Mouse (Mus musculus): ENCODE results near the gene Nek6. TPM values are rescaled to one million over a fixed set of nuclear protein-coding genes. Genes with fewer than 3 reads are reported as not detected.

Gene Nek6
- polyA plus RNA-seq (2015; fragmentation: Nextera tagmentation; extraction: Ambion mirVana): 60.8 and 71.4 TPM in 2 replicates

- Histone ChIP-seq H3K9me3 (replicated peaks) (no peaks in the 10 kb centered on the region), H3K4me2 (peak within 1 kb of the TSS; percentile 91), H3K4me3 (peak within 1 kb of the TSS; percentile 88), H3K27me3 (no peaks in the 10 kb centered on the region), H3K27ac (peak within 1 kb of the TSS; percentile 94), H3K9ac (peak within 1 kb of the TSS; percentile 97), H3K4me1 (replicated peaks) (peaks cover 46% of the 10 kb centered on the region), H3K36me3 (no peaks in the 10 kb centered on the region)
- WGBS: under 1% methylated on average over 75 of the region's 90 CpGs
- peak; percentile 81 for ATAC-seq (replicated peaks; ENCODE audit: insufficient number of reproducible peaks, insufficient read depth, low FRiP score, low read depth)
Observed at GRCm38 (mm10) chr2:38511487-38512307, at the start of gene Nek6. Gene Nek6, plus strand, starts transcription at chr2:38511643.

GRCm38 (mm10) chr2:38462323-38462722, 49.1 kb upstream of the Nek6 start:
- no peak overlapping the region for H3K27ac ChIP-seq
- 62% methylated on average over 3 of the region's 3 CpGs for WGBS
- no peaks in the 10 kb centered on the region for H3K9me3 ChIP-seq (replicated peaks)
- H3K4me3 ChIP-seq: no peak overlapping the region
- ATAC-seq (replicated peaks; ENCODE audit: insufficient number of reproducible peaks, insufficient read depth, low FRiP score, low read depth): no peak
- no peak overlapping the region for H3K4me2 ChIP-seq
- H3K9ac ChIP-seq: no peak overlapping the region
- peaks cover 15% of the 10 kb centered on the region for H3K4me1 ChIP-seq (replicated peaks)
- H3K27me3 ChIP-seq: no peaks in the 10 kb centered on the region
- no peaks in the 10 kb centered on the region for H3K36me3 ChIP-seq

GRCm38 (mm10) chr2:38468845-38469244, 42.6 kb upstream of the Nek6 start:
- Histone ChIP-seq H3K27ac (no peak overlapping the region), H3K9ac (no peak overlapping the region), H3K27me3 (no peaks in the 10 kb centered on the region), H3K4me2 (no peak overlapping the region), H3K9me3 (replicated peaks) (no peaks in the 10 kb centered on the region), H3K4me3 (no peak overlapping the region), H3K36me3 (no peaks in the 10 kb centered on the region), H3K4me1 (replicated peaks) (no peaks in the 10 kb centered on the region)
- ATAC-seq (replicated peaks; ENCODE audit: insufficient number of reproducible peaks, insufficient read depth, low FRiP score, low read depth): no peak
- WGBS: 74% methylated on average over 4 of the region's 4 CpGs

- peak; percentile 43; the same call in 1 of the 2 replicates for ATAC-seq (replicated peaks; ENCODE audit: insufficient number of reproducible peaks, insufficient read depth, low FRiP score, low read depth)
- H3K27ac ChIP-seq: no peak overlapping the region
- H3K4me1 ChIP-seq (replicated peaks): no peaks in the 10 kb centered on the region
- H3K9ac ChIP-seq: no peak overlapping the region
- H3K4me3 ChIP-seq: no peak overlapping the region
- 50% methylated on average over 5 of the region's 5 CpGs for WGBS
- no peaks in the 10 kb centered on the region for H3K27me3 ChIP-seq
- no peaks in the 10 kb centered on the region for H3K9me3 ChIP-seq (replicated peaks)
- H3K4me2 ChIP-seq: no peak overlapping the region
- H3K36me3 ChIP-seq: no peaks in the 10 kb centered on the region
Observed at GRCm38 (mm10) chr2:38471745-38472144, 39.7 kb upstream of the Nek6 start.

- H3K4me3 ChIP-seq: no peak overlapping the region
- no peaks in the 10 kb centered on the region for H3K27me3 ChIP-seq
- H3K4me1 ChIP-seq (replicated peaks): no peaks in the 10 kb centered on the region
- no peak overlapping the region for H3K9ac ChIP-seq
- H3K27ac ChIP-seq: no peak overlapping the region
- no peaks in the 10 kb centered on the region for H3K9me3 ChIP-seq (replicated peaks)
- ATAC-seq (replicated peaks; ENCODE audit: insufficient number of reproducible peaks, insufficient read depth, low FRiP score, low read depth): no peak
- no peaks in the 10 kb centered on the region for H3K36me3 ChIP-seq
- H3K4me2 ChIP-seq: no peak overlapping the region
Observed at GRCm38 (mm10) chr2:38472829-38473228, 38.6 kb upstream of the Nek6 start.

- Histone ChIP-seq H3K9ac (no peak overlapping the region), H3K27me3 (no peaks in the 10 kb centered on the region), H3K4me1 (replicated peaks) (0 out of 2 replicates have a peak, but pooled peaks cover 2% of the 10 kb centered on the region), H3K9me3 (replicated peaks) (no peaks in the 10 kb centered on the region), H3K36me3 (no peaks in the 10 kb centered on the region), H3K4me2 (no peak overlapping the region), H3K4me3 (no peak overlapping the region), H3K27ac (no peak overlapping the region)
- WGBS: 78% methylated on average over 9 of the region's 9 CpGs
- no peak for ATAC-seq (replicated peaks; ENCODE audit: insufficient number of reproducible peaks, insufficient read depth, low FRiP score, low read depth)
Observed at GRCm38 (mm10) chr2:38476871-38477496, 34.5 kb upstream of the Nek6 start.

GRCm38 (mm10) chr2:38477497-38477873, 34.0 kb upstream of the Nek6 start:
- no peak for ATAC-seq (replicated peaks; ENCODE audit: insufficient number of reproducible peaks, insufficient read depth, low FRiP score, low read depth)
- WGBS: 85% methylated on average over 9 of the region's 9 CpGs
- Histone ChIP-seq H3K4me2 (no peak overlapping the region), H3K27me3 (no peaks in the 10 kb centered on the region), H3K9me3 (replicated peaks) (no peaks in the 10 kb centered on the region), H3K9ac (no peak overlapping the region), H3K4me3 (no peak overlapping the region), H3K36me3 (no peaks in the 10 kb centered on the region), H3K27ac (no peak overlapping the region), H3K4me1 (replicated peaks) (0 out of 2 replicates have a peak, but pooled peaks cover 2% of the 10 kb centered on the region)

GRCm38 (mm10) chr2:38478683-38479082, 32.8 kb upstream of the Nek6 start:
- Histone ChIP-seq H3K4me1 (replicated peaks) (peaks cover 2% of the 10 kb centered on the region; the same call in 1 of the 2 replicates), H3K27ac (no peak overlapping the region), H3K4me2 (no peak overlapping the region), H3K36me3 (no peaks in the 10 kb centered on the region), H3K27me3 (no peaks in the 10 kb centered on the region), H3K9me3 (replicated peaks) (no peaks in the 10 kb centered on the region), H3K4me3 (no peak overlapping the region), H3K9ac (no peak overlapping the region)
- no peak for ATAC-seq (replicated peaks; ENCODE audit: insufficient number of reproducible peaks, insufficient read depth, low FRiP score, low read depth)
- WGBS: 81% methylated on average over 4 of the region's 4 CpGs

GRCm38 (mm10) chr2:38479541-38479940, 31.9 kb upstream of the Nek6 start:
- Histone ChIP-seq H3K9ac (no peak overlapping the region), H3K4me3 (no peak overlapping the region), H3K36me3 (no peaks in the 10 kb centered on the region), H3K27me3 (no peaks in the 10 kb centered on the region), H3K4me2 (no peak overlapping the region), H3K4me1 (replicated peaks) (peaks cover 9% of the 10 kb centered on the region), H3K27ac (no peak overlapping the region), H3K9me3 (replicated peaks) (no peaks in the 10 kb centered on the region)
- WGBS: 72% methylated on average over 3 of the region's 3 CpGs
- no peak for ATAC-seq (replicated peaks; ENCODE audit: insufficient number of reproducible peaks, insufficient read depth, low FRiP score, low read depth)

GRCm38 (mm10) chr2:38481166-38481778, 30.2 kb upstream of the Nek6 start:
- Histone ChIP-seq H3K27me3 (no peaks in the 10 kb centered on the region), H3K4me3 (no peak overlapping the region), H3K27ac (peak overlapping the region; percentile 28), H3K36me3 (no peaks in the 10 kb centered on the region), H3K4me2 (no peak overlapping the region), H3K4me1 (replicated peaks) (peaks cover 26% of the 10 kb centered on the region), H3K9me3 (replicated peaks) (no peaks in the 10 kb centered on the region), H3K9ac (no peak overlapping the region)
- ATAC-seq (replicated peaks; ENCODE audit: insufficient number of reproducible peaks, insufficient read depth, low FRiP score, low read depth): no peak
- 70% methylated on average over 6 of the region's 6 CpGs for WGBS

- Histone ChIP-seq H3K9me3 (replicated peaks) (no peaks in the 10 kb centered on the region), H3K27ac (no peak overlapping the region), H3K4me2 (no peak overlapping the region), H3K4me3 (no peak overlapping the region), H3K4me1 (replicated peaks) (peaks cover 30% of the 10 kb centered on the region), H3K27me3 (no peaks in the 10 kb centered on the region), H3K9ac (no peak overlapping the region), H3K36me3 (no peaks in the 10 kb centered on the region)
- WGBS: 85% methylated on average over 3 of the region's 3 CpGs
- no peak for ATAC-seq (replicated peaks; ENCODE audit: insufficient number of reproducible peaks, insufficient read depth, low FRiP score, low read depth)
Observed at GRCm38 (mm10) chr2:38482122-38482521, 29.3 kb upstream of the Nek6 start.

Measured in heart, embryonic 15.5 days (tissue).